Mouse (Mus musculus): ENCODE measurements at regions not wholly inside any gene's neighbourhood (a gene's known extent, or its start where the extent isn't known, plus 50 kb on each side); places are given as distances from the start of the nearest gene placed in this dataset.

- TF ChIP-seq POLR2A (IDR thresholded peaks at IDR 0.05; ENCODE audit: extremely low read depth, insufficient read depth, low read length) (no peak), CTCF (IDR thresholded peaks at IDR 0.05; ENCODE audit: low read depth, low read length) (no peak)
These were observed 195.0 kb downstream of the Cep170 start for GRCm38 (mm10) chr1:176618896-176619295.
